Mouse (Mus musculus) lung, adult 2 months (tissue): ENCODE data around the gene Mfsd13b.

ENCODE experiments used
- CTCF ChIP-seq: fragments of 200-500 bp; IDR thresholded peaks from 2 replicates; pipeline ENCODE4 v1.5.1; 2011; ENCODE audit warnings: mild to moderate bottlenecking, low read length, control low read depth; ENCODE audit not compliant: insufficient read depth
- POLR2A ChIP-seq: fragments of 200-500 bp; IDR thresholded peaks from 2 replicates; pipeline ENCODE4 v1.6.1; 2011; ENCODE audit warnings: low read depth, mild to moderate bottlenecking, control low read depth, low read length, borderline replicate concordance; ENCODE audit errors: extremely low read depth

DNA sequence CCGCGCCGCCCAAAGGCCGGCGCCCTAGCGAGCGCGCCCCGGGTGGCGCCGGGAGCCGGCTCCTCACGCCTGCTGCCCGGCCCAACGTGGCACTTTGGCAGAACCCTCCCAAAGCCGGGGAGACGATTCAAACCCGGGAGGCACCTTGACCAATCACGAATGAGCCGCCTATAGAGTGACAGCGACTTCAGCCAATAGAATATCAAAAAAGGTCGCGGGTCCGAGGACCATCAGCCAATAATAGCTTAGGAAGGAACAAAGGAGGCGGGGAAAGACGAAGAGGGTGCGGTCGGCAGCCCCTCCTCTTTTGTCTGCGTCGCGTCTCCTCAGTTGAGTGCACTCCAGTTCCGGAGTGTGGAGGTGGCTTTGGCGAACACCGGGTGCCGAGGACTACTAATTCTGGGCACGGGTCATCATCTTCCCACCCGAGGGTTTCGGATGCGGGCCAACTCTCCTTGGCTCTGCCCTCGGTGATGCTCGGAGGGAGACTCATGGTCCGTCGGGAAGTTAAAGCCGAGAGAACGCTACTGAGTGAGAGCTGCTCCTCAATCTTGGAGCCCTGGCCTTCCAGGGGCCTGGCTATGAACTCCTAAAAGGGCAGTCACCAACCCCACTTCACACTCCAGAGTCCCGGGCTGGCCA, at the start of gene Mfsd13b, which contains the start of gene Cdr2:
- TF ChIP-seq CTCF (no peak), POLR2A (peak; percentile 92; the same call in 1 of the 2 replicates)
